ENCODE assay signal across 12 mouse cellular contexts in genomic region chr2:168721313-168721712, GRCm38 (mm10). TPM values are rescaled to one million over a fixed set of nuclear protein-coding genes. Genes with fewer than 3 reads are reported as not detected.
A peak's percentile ranks its signal among the peaks of the same experiment; 100 is the strongest.
DNase-seq lines count a peak whose midpoint lies in the region; ATAC-seq and TF ChIP-seq lines count a peak whose summit lies in the region.
"Had no signal": no experiment of that assay in that cellular context is flagged by ENCODE, and none has a peak within 500 bp of the region (broad histone marks: within the 10 kb centered on the region; RNA-seq: fewer than 3 reads in every experiment).

No protein-coding gene starts in this region.

- no peak overlapping the region for H3K4me3 ChIP-seq in cerebellum, adult 2 months (replicated peaks; ENCODE audit: insufficient read depth, low read depth, low read length)
- no peak overlapping the region for H3K4me3 ChIP-seq in kidney, postnatal 0 days (replicated peaks; ENCODE audit: low read depth, low read length)
- H3K4me3 ChIP-seq in forebrain, embryonic 14.5 days (ENCODE audit: low read depth, low read length) = no peak overlapping the region
- H3K4me3 ChIP-seq in hindbrain, embryonic 14.5 days (replicated peaks; ENCODE audit: low read length) = no peak overlapping the region
- H3K4me3 ChIP-seq: embryonic facial prominence, embryonic 15.5 days; heart, embryonic 13.5 days had no signal

- TF ChIP-seq CTCF in cerebellum, adult 2 months (IDR thresholded peaks at IDR 0.05; ENCODE audit: borderline replicate concordance, insufficient read depth, low read depth, low read length) = no peak
- no peak for TF ChIP-seq CTCF in kidney, postnatal 0 days (IDR thresholded peaks at IDR 0.05; ENCODE audit: low read depth)

- no peaks in the 10 kb centered on the region for H3K36me3 ChIP-seq in kidney, postnatal 0 days (ENCODE audit: insufficient read depth, low read length)
- H3K36me3 ChIP-seq in forebrain, embryonic 14.5 days (ENCODE audit: control insufficient read depth, insufficient read depth, low read length) = no peaks in the 10 kb centered on the region
- no peaks in the 10 kb centered on the region for H3K36me3 ChIP-seq in hindbrain, embryonic 14.5 days (replicated peaks; ENCODE audit: control insufficient read depth, insufficient read depth)
- H3K36me3 ChIP-seq: embryonic facial prominence, embryonic 15.5 days had no signal

- WGBS in cerebellum, adult 2 months = 15% methylated on average over 14 of the region's 14 CpGs
- WGBS in kidney, postnatal 0 days = 36% methylated on average over 14 of the region's 14 CpGs
- WGBS in forebrain, embryonic 14.5 days = 91% methylated on average over 14 of the region's 14 CpGs
- 90% methylated on average over 14 of the region's 14 CpGs for WGBS in hindbrain, embryonic 14.5 days

- no peak overlapping the region; the same call in 1 of the 2 replicates for H3K27ac ChIP-seq in cerebellum, adult 2 months (ENCODE audit: insufficient read depth, low read length)
- H3K27ac ChIP-seq in kidney, postnatal 0 days = no peak overlapping the region; the same call in 1 of the 2 replicates
- no peak overlapping the region for H3K27ac ChIP-seq in forebrain, embryonic 14.5 days (ENCODE audit: low read depth, low read length)
- H3K27ac ChIP-seq in hindbrain, embryonic 14.5 days = no peak overlapping the region
- H3K27ac ChIP-seq: embryonic facial prominence, embryonic 15.5 days; heart, embryonic 13.5 days had no signal

- peaks cover 31% of the 10 kb centered on the region for H3K4me1 ChIP-seq in cerebellum, adult 2 months (ENCODE audit: control insufficient read depth, insufficient read depth, low read length)
- H3K4me1 ChIP-seq in kidney, postnatal 0 days (replicated peaks; ENCODE audit: insufficient read depth, low read length) = no peaks in the 10 kb centered on the region
- H3K4me1 ChIP-seq in forebrain, embryonic 14.5 days (ENCODE audit: control insufficient read depth, insufficient read depth, low read length) = peaks cover 4% of the 10 kb centered on the region; the same call in 1 of the 2 replicates
- peaks cover 10% of the 10 kb centered on the region for H3K4me1 ChIP-seq in hindbrain, embryonic 14.5 days (replicated peaks; ENCODE audit: control insufficient read depth, insufficient read depth, low read length)

- DNase-seq in cerebellum, adult 2 months = peak; percentile 64 to 76
- DNase-seq in gonadal fat pad, adult 2 months (ENCODE audit: low read depth) = peak; percentile 41
- peak; percentile 51 for DNase-seq in kidney, postnatal 0 days (ENCODE audit: low spot score)
- DNase-seq in lung, postnatal 14 days = peak; percentile 23
- DNase-seq in forebrain, embryonic 14.5 days (ENCODE audit: low spot score) = no peak
- DNase-seq in hindbrain, embryonic 14.5 days (ENCODE audit: low spot score) = no peak
- no peak for DNase-seq in spleen, postnatal 14 days (ENCODE audit: low spot score in 2 of 2)
- DNase-seq: left cerebral cortex, postnatal 4 days; retina, postnatal 1 day had no signal

- H3K9ac ChIP-seq in kidney, postnatal 0 days (ENCODE audit: low read depth, low read length) = no peak overlapping the region
- no peak overlapping the region for H3K9ac ChIP-seq in forebrain, embryonic 14.5 days (ENCODE audit: low read length)
- no peak overlapping the region for H3K9ac ChIP-seq in hindbrain, embryonic 14.5 days
- H3K9ac ChIP-seq: embryonic facial prominence, embryonic 15.5 days; heart, embryonic 13.5 days had no signal

- ATAC-seq in kidney, postnatal 0 days (replicated peaks; ENCODE audit: low FRiP score, low read depth) = peak; percentile 82
- no peak for ATAC-seq in forebrain, embryonic 14.5 days
- ATAC-seq in activated CD4-positive, CD25-positive, alpha-beta regulatory T cell, adult 4 months = no peak
- ATAC-seq in hindbrain, embryonic 14.5 days (ENCODE audit: low FRiP score) = no peak

- no peak for TF ChIP-seq POLR2A in cerebellum, adult 2 months (IDR thresholded peaks at IDR 0.05; ENCODE audit: borderline replicate concordance, insufficient read depth, low read length)

- H3K27me3 ChIP-seq in cerebellum, adult 2 months (ENCODE audit: control insufficient read depth, insufficient read depth, low read length) = no peaks in the 10 kb centered on the region
- no peaks in the 10 kb centered on the region for H3K27me3 ChIP-seq in kidney, postnatal 0 days (ENCODE audit: insufficient read depth, low read length)
- no peaks in the 10 kb centered on the region for H3K27me3 ChIP-seq in forebrain, embryonic 14.5 days (replicated peaks; ENCODE audit: control insufficient read depth, insufficient read depth, low read length)
- no peaks in the 10 kb centered on the region for H3K27me3 ChIP-seq in hindbrain, embryonic 14.5 days (ENCODE audit: control insufficient read depth, insufficient read depth, low read length)
- H3K27me3 ChIP-seq: embryonic facial prominence, embryonic 15.5 days; heart, embryonic 13.5 days had no signal

- no peaks in the 10 kb centered on the region for H3K9me3 ChIP-seq in kidney, postnatal 0 days (replicated peaks; ENCODE audit: low read length)
- no peaks in the 10 kb centered on the region for H3K9me3 ChIP-seq in forebrain, embryonic 14.5 days (replicated peaks; ENCODE audit: control insufficient read depth, low read length)
- H3K9me3 ChIP-seq in hindbrain, embryonic 14.5 days (ENCODE audit: control insufficient read depth, low read length) = no peaks in the 10 kb centered on the region

- H3K4me2 ChIP-seq in kidney, postnatal 0 days (ENCODE audit: low read length) = no peak overlapping the region
- H3K4me2 ChIP-seq in forebrain, embryonic 14.5 days (ENCODE audit: low read length) = no peak overlapping the region
- H3K4me2 ChIP-seq in hindbrain, embryonic 14.5 days (replicated peaks) = no peak overlapping the region
- H3K4me2 ChIP-seq: embryonic facial prominence, embryonic 15.5 days; heart, embryonic 13.5 days had no signal

RNA-seq across cellular contexts. Expression of gene Atp9a, which starts 20.9 kb away (rescaled TPM):
- polyA plus RNA-seq in cerebellum, adult 2 months (2012; rRNA removed) = 316 and 321 TPM in 2 replicates
- 161 and 198 TPM in 2 replicates for polyA plus RNA-seq in gonadal fat pad, adult 2 months (2012; rRNA removed)
- polyA plus RNA-seq in kidney, postnatal 0 days (2015; fragmentation: Nextera tagmentation; extraction: Ambion mirVana) = 14.2 and 15.0 TPM in 2 replicates
- polyA plus RNA-seq in forebrain, embryonic 14.5 days (2014; fragmentation: Nextera tagmentation; extraction: Ambion mirVana) = 42.4 and 46.2 TPM in 2 replicates
- polyA plus RNA-seq in activated CD4-positive, CD25-positive, alpha-beta regulatory T cell, adult 4 months (2017; shearing (Covaris generic)) = 1 to 10 TPM; 4.0 to 7.6 TPM
- 77.1 and 82.0 TPM in 2 replicates for polyA plus RNA-seq in hindbrain, embryonic 14.5 days (2014; fragmentation: Nextera tagmentation; extraction: Ambion mirVana)

RNA-seq across cellular contexts. Expression of gene Sall4, which starts 46.4 kb away (rescaled TPM):
- 0.13 and 0.28 TPM in 2 replicates for polyA plus RNA-seq in cerebellum, adult 2 months (2012; rRNA removed)
- not detected in 2 replicates for polyA plus RNA-seq in gonadal fat pad, adult 2 months (2012; rRNA removed)
- not detected in 2 replicates for polyA plus RNA-seq in kidney, postnatal 0 days (2015; fragmentation: Nextera tagmentation; extraction: Ambion mirVana)
- polyA plus RNA-seq in forebrain, embryonic 14.5 days (2014; fragmentation: Nextera tagmentation; extraction: Ambion mirVana) = 0.71 and 1.1 TPM in 2 replicates
- polyA plus RNA-seq in activated CD4-positive, CD25-positive, alpha-beta regulatory T cell, adult 4 months (2017; shearing (Covaris generic)) = under 1 TPM in 1 of 2 experiments, not detected in 1; 0.17 TPM
- polyA plus RNA-seq in hindbrain, embryonic 14.5 days (2014; fragmentation: Nextera tagmentation; extraction: Ambion mirVana) = 0.37 and 1.7 TPM in 2 replicates

Comparison
In these comparisons a context has a peak if more than half of its experiments do, and no peak if none do; other contexts are left out.
1. DNase-seq: peak in cerebellum, adult 2 months (2 of 2), gonadal fat pad, adult 2 months (single experiment), kidney, postnatal 0 days (single experiment) and lung, postnatal 14 days (single experiment); none in forebrain, embryonic 14.5 days (single experiment), hindbrain, embryonic 14.5 days (single experiment) and spleen, postnatal 14 days (0 of 2).